Mouse (Mus musculus) embryonic stem cell, embryonic (primary cell): ENCODE measurements around the gene Chst15.

Source experiments
- CTCF ChIA-PET, 4 experiments: fragments of 300-600 bp in 2 of 4; fragments of 350-600 bp in 2 of 4; sonication (Branson Sonifier 250); formaldehyde crosslinking; loops; one replicate each; lab custom pipeline; 2022; ENCODE audit warnings: inconsistent platforms in 2 of 4; lab: Charles Lee
- POLR2A ChIA-PET, 4 experiments: fragments of 300-600 bp in 2 of 4; fragments of 350-600 bp in 2 of 4; sonication (Branson Sonifier 250); formaldehyde crosslinking; loops; one replicate each; lab custom pipeline; 2022; ENCODE audit warnings: antibody characterized with exemption in 4 of 4, inconsistent platforms in 1 of 4; lab: Charles Lee

Chst15 gene

GRCm38 (mm10) chr7:132339041-132339839 lies 22.2 kb upstream of the Chst15 start:
- CTCF ChIA-PET = interaction anchor here in 1 of 4 experiments (0.7 kb wide), 1 partner anchor 57 kb away, joined by 4 read pairs; no protein-coding TSS in a partner anchor
- POLR2A ChIA-PET = interaction anchor here in 1 of 4 experiments (2.6 kb wide), 1 partner anchor 23 kb away, joined by 8 read pairs; the partner anchor contains the start of gene Chst15

- ChIA-PET CTCF (interaction anchor here in 1 of 4 experiments (0.7 kb wide), 2 partner anchors 58 to 1526 kb away, joined by 4 to 10 read pairs; no protein-coding TSS in a partner anchor), POLR2A (interaction anchor here in 2 of 4 experiments (0.7 to 2.6 kb wide), 2 partner anchors 22 to 32 kb away, joined by 4 to 8 read pairs; partner anchors contain the start of gene Chst15 (in 1 of the 2))
Measured at GRCm38 (mm10) chr7:132338350-132338749, 21.3 kb upstream of the Chst15 start.

GRCm38 (mm10) chr7:132337268-132337917 lies 20.4 kb upstream of the Chst15 start:
- ChIA-PET POLR2A (interaction anchor here in 2 of 4 experiments (1.3 to 2.6 kb wide), 2 partner anchors 21 kb away, joined by 3 to 8 read pairs; partner anchors contain the start of gene Chst15 (in 1 of the 2)), CTCF (interaction anchor here in 3 of 4 experiments (0.5 to 1.0 kb wide), 4 partner anchors 49 to 1300 kb away, joined by 3 to 5 read pairs (median 4); partner anchors contain the start of gene Edrf1 (in 1 of the 3))

GRCm38 (mm10) chr7:132336781-132337180 lies 19.8 kb upstream of the Chst15 start:
- CTCF ChIA-PET = interaction anchor here in 2 of 4 experiments (0.9 to 1.0 kb wide), 2 partner anchors 135 to 215 kb away, joined by 3 read pairs; no protein-coding TSS in a partner anchor
- POLR2A ChIA-PET = interaction anchor here in 2 of 4 experiments (0.6 to 2.6 kb wide), 3 partner anchors 20 to 1341 kb away, joined by 3 to 8 read pairs (median 5); partner anchors contain the start of gene Chst15 (in 1 of the 2)

- ChIA-PET CTCF (interaction anchor here in 1 of 4 experiments (0.6 kb wide), 1 partner anchor 300 kb away, joined by 4 read pairs; no protein-coding TSS in a partner anchor), POLR2A (interaction anchor here in 1 of 4 experiments (0.6 kb wide), 1 partner anchor 45 kb away, joined by 4 read pairs; no protein-coding TSS in a partner anchor)
Measured at GRCm38 (mm10) chr7:132335367-132335766, 18.3 kb upstream of the Chst15 start.

- CTCF ChIA-PET = no interaction called here
- POLR2A ChIA-PET = no interaction called here
Measured at GRCm38 (mm10) chr7:132333078-132333477, 16.1 kb upstream of the Chst15 start.

- CTCF ChIA-PET = interaction anchor here in 1 of 4 experiments (0.5 kb wide), 1 partner anchor 16 kb away, joined by 4 read pairs; no protein-coding TSS in a partner anchor
- POLR2A ChIA-PET = no interaction called here
Measured at GRCm38 (mm10) chr7:132332176-132332575, 15.1 kb upstream of the Chst15 start.

- POLR2A ChIA-PET = interaction anchor here in 1 of 4 experiments (0.8 kb wide), 1 partner anchor 17 kb away, joined by 3 read pairs; no protein-coding TSS in a partner anchor
- CTCF ChIA-PET = interaction anchor here in 1 of 4 experiments (0.7 kb wide), 1 partner anchor 87 kb away, joined by 6 read pairs; no protein-coding TSS in a partner anchor
Measured at GRCm38 (mm10) chr7:132330179-132330578, 13.2 kb upstream of the Chst15 start.

GRCm38 (mm10) chr7:132328648-132329047 lies 11.6 kb upstream of the Chst15 start:
- POLR2A ChIA-PET = no interaction called here
- CTCF ChIA-PET = interaction anchor here in 2 of 4 experiments (0.6 to 1.0 kb wide), 3 partner anchors 11 to 630 kb away, joined by 3 read pairs; partner anchors contain the start of gene Chst15 (in 1 of the 2)

- ChIA-PET CTCF (interaction anchor here in 1 of 4 experiments (0.9 to 1.1 kb wide), 2 partner anchors 9 to 571 kb away, joined by 3 read pairs; partner anchors contain the start of gene Chst15), POLR2A (interaction anchor here in 1 of 4 experiments (1.6 kb wide), 1 partner anchor 9 kb away, joined by 10 read pairs; the partner anchor contains the start of gene Chst15)
Measured at GRCm38 (mm10) chr7:132325549-132326331, 8.7 kb upstream of the Chst15 start.

GRCm38 (mm10) chr7:132323430-132323829 lies 6.4 kb upstream of the Chst15 start:
- ChIA-PET CTCF (interaction anchor here in 1 of 4 experiments (0.6 kb wide), 1 partner anchor 39 kb away, joined by 3 read pairs; no protein-coding TSS in a partner anchor), POLR2A (interaction anchor here in 1 of 4 experiments (0.6 kb wide), 1 partner anchor 368 kb away, joined by 4 read pairs; no protein-coding TSS in a partner anchor)

GRCm38 (mm10) chr7:132321392-132321958 lies 4.4 kb upstream of the Chst15 start:
- ChIA-PET CTCF (interaction anchor here in 1 of 4 experiments (0.6 kb wide), 1 partner anchor 887 kb away, joined by 4 read pairs; no protein-coding TSS in a partner anchor), POLR2A (no interaction called here)

GRCm38 (mm10) chr7:132316101-132317035 lies 660 bp downstream of the Chst15 start:
- CTCF ChIA-PET = interaction anchor here (0.5 to 1.4 kb wide), 21 partner anchors 10 to 419 kb away, joined by 3 to 6 read pairs (median 3); no protein-coding TSS in a partner anchor
- POLR2A ChIA-PET = interaction anchor here in 3 of 4 experiments (0.6 to 2.9 kb wide), 20 partner anchors 10 to 1321 kb away, joined by 3 to 16 read pairs (median 5); partner anchors contain the start of genes Edrf1 (in 1 of the 3) and Oat (in 1 of the 3)

- CTCF ChIA-PET = interaction anchor here (0.5 to 1.4 kb wide), 13 partner anchors 9 to 327 kb away, joined by 3 to 6 read pairs (median 3); no protein-coding TSS in a partner anchor
- POLR2A ChIA-PET = interaction anchor here in 2 of 4 experiments (0.5 to 2.9 kb wide), 17 partner anchors 9 to 1322 kb away, joined by 3 to 16 read pairs (median 5); partner anchors contain the start of gene Edrf1 (in 1 of the 2)
Measured at GRCm38 (mm10) chr7:132315149-132316091, 1.6 kb downstream of the Chst15 start.
